Mouse (Mus musculus): ENCODE results near the gene Tapbp. TPM values are rescaled to one million over a fixed set of nuclear protein-coding genes. Genes with fewer than 3 reads are reported as not detected.
"Not testable (repeated sequence)": the region's sequence is repeated elsewhere in the genome, so short reads cannot be mapped to it uniquely, and the experiment has no call there.

Gene Tapbp
- total RNA-seq, 2 experiments from 2014 or later, result 30.7 to 34.3 TPM

DNA sequence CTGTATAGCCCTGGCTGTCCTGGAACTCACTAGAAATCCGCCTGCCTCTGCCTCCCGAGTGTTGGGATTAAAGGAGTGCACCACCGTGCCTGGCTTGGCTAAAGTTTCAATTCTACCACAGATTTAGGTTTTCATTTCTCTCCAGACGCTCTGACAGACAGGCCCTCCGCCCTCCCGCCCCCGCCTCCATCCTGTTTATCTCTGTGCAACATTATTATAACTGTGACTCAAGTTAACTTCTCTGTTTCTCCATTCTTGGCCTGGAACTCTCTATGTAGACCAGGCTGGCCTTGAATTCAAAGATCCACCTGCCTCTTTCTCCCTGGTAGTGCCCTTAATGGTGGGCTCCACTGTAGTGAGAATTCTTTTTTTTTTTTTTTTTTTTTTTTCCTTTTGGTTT is 13.2 kb upstream of the Tapbp start:
- ATAC-seq (replicated peaks; ENCODE audit: low FRiP score, poor library complexity, severe bottlenecking), result no peak

DNA sequence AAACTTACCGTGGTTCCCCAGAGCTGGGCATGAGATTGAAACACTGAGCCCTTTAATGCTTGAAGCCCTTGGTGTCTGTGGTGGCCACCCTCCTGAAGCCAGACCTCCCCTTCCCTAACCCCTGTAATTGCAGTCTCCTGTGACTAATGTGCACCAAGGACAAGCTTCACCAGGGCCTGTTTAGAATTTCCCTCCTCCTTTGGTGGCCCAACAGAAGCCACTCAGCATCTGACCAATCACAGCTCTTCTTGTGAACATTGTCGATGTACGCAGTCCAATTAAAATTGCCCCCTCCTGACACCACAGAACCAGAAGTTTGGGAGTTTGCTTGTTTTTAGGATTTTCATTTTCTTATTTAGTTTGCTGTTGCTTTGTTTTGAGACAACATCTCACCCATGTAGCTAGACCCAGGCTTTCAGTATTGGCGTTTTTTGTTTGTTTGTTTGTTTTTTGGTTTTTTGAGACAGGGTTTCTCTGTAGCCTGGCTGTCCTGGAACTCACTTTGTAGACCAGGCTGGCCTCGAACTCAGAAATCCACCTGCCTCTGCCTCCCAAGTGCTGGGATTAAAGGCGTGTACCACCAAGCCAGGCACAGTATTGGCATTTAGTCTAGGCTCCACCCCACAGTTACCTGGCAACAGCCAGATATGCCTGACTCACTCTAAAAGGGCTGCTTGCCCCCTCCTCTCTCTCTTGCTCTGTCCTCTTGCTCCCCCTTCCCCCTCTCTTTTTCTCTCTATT is 11.6 kb upstream of the Tapbp start:
- ATAC-seq (replicated peaks; ENCODE audit: low FRiP score, poor library complexity, severe bottlenecking), result not testable (repeated sequence)

DNA sequence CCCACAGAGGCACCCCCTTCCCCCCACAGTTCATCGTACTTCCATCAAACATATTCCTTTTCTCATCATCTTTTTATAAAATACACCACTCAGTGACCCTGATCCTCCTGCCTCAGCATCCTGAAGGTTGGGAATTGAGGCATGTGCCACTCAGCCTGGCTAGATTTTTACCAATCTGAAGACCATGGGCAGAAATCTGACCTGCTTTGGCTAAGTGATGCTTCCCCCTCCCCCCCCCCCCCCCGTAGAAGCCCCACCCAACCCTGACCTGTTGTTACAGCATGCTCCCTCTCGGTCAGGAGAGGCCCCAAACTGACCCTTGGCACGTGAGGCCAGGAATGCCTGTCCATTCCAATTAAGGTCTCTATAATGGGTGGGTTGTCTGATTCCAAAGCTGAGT is 10.9 kb upstream of the Tapbp start, which contains the start of gene Platr17:
TSS of gene Platr17 (plus strand) at position 301 of the 400 bp plus-strand sequence.
- ATAC-seq (replicated peaks; ENCODE audit: low FRiP score, poor library complexity, severe bottlenecking), result not testable (repeated sequence)

DNA sequence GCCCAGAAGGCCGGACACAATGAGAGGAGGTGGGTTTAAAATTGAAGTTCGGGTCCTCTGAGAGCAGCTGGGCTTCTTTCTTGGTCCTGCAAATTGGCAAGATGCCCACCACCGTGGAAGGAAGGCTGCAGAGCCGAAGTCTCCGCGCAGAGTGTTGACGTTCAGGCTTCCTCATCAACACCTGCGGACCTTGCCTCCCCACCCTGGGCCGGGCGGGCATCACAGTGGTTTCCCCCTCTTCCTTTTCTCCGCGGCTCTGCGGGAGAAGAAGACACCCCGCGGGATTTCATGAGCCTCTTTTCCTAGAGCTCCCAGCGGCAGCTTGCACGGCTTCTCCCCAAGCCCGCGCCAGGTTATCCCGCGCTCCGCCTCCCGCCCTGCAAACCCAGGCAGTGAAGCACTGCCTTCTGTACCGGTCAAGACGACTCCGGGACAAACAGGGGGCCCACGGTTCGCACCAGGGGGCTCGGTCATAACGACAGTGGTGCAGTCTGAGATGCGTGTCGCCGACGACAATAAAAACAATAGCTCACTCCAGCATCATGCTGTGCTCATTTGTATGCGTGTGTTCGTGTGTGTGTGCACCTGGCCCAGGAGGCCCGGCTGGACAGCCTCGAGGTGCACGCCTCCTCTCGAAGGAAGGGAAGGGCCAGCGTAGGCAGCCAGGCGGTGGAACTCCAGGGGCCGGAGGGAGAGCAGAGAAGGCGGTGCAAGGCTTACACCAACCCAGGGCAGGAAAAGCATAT is 7.2 kb upstream of the Tapbp start:
- peak; percentile 60 for ATAC-seq (replicated peaks; ENCODE audit: low FRiP score, poor library complexity, severe bottlenecking)

DNA sequence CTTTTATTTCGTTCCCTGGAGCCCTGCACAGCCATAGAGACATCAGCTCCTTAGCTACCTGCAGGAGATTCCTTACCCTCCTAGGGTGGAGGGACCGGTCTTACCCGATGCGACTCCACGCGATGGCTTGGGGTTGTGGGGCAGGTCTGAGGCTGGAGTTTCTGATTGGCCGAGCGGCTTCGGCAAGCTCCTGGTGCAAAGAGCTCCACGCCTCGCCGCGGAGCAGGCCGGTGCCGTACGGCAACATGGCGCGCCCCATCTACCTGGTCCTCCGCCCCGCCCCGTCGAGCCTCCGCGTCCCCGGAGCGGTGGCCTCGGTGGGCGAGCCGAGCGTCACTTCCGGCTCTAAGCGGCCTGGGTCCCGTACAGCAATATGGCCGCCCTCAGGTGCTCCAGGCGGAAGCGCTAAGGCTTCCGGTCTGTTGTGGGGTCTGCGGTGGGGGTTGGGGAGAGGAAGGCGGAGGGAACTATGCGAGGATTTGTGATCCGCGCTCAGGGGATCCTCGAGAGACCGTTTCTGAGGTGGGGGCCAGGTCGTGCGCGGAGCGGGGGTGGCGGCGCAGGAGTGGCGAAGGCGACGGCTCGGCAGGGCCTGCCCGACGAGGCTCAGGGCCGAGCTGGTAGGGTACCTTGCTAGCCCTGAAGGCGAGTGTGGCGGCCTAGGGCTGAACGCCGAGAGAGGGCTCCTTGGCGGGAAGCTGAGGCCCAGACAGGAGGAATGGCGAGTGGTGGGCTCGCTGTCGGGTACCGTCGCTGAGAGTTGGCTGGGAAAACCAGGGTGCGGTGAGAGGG is 6.4 kb upstream of the Tapbp start, which contains the start of gene Daxx:
TSS of gene Daxx (plus strand) at position 338 of the 792 bp plus-strand sequence.
- peak; percentile 91 for ATAC-seq (replicated peaks; ENCODE audit: low FRiP score, poor library complexity, severe bottlenecking)

DNA sequence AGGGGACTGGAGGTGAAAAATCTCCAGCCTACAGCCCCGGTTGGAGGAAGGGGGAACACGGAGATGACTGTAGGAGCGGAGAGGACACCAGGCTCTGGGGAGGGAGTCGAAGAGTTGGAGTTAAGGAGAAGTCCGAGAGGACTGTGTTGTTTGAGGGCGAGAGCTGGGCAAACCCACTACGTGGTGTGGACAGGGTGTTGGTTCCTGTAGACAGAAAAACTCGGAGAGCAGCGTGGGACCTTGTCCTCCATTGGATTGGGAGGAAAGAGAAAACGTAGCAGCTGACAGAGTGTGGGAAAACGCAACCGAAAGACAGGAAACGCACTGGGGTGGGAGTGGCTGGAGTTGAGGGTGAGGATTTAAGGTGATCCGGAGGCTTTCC is 5.8 kb upstream of the Tapbp start:
- peak; percentile 20 for ATAC-seq (replicated peaks; ENCODE audit: low FRiP score, poor library complexity, severe bottlenecking)

DNA sequence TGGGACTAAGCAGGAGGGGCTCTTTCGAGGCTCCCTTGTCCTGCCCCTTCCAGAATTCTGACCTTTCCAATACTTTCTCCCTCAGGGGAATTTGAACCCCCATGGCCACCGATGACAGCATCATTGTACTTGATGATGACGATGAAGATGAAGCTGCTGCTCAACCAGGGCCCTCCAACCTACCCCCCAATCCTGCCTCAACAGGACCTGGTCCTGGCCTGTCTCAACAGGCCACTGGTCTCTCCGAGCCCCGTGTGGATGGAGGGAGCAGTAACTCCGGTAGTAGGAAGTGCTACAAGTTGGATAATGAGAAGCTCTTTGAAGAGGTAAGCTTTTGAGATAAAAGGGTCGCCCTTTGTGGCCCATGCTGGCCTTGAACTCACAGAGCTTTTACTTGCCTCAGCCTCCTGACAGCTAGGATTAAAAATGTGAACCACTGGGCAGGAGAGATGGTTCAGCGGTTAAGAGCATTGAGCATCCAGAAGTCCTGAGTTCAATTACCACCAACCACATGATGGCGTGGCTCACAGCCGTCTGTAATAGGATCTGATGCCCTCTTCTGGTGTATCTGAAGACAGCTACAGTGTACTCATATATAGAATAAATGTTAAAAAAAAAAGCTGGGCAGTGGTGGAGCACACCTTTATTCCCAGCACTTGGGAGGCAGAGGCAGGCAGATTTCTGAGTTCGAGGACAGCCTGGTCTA is 5.2 kb upstream of the Tapbp start:
- ATAC-seq (replicated peaks; ENCODE audit: low FRiP score, poor library complexity, severe bottlenecking), result no peak

DNA sequence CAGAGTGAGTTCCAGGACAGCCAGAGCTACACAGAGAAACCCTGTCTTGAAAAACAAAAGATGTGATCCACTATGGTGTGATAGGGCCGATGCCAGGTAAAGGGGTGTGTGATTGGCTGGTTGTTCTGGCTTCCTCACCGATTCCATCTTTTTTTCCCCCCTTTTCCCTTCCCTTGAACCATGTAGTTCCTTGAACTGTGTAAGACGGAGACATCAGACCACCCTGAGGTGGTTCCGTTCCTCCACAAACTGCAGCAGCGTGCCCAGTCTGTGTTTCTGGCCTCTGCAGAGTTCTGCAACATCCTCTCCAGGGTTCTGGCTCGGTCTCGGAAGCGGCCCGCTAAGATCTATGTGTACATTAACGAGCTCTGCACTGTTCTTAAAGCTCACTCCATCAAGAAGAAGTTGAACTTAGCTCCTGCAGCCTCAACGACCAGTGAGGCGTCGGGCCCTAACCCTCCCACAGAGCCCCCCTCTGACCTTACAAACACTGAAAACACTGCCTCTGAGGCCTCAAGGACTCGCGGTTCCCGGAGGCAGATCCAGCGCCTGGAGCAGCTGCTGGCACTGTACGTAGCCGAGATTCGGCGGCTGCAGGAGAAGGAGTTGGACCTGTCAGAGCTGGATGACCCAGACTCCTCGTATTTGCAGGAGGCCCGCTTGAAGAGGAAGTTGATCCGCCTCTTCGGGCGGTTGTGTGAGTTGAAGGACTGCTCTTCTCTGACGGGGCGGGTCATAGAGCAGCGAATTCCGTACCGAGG is 4.5 kb upstream of the Tapbp start:
- no peak for ATAC-seq (replicated peaks; ENCODE audit: low FRiP score, poor library complexity, severe bottlenecking)

DNA sequence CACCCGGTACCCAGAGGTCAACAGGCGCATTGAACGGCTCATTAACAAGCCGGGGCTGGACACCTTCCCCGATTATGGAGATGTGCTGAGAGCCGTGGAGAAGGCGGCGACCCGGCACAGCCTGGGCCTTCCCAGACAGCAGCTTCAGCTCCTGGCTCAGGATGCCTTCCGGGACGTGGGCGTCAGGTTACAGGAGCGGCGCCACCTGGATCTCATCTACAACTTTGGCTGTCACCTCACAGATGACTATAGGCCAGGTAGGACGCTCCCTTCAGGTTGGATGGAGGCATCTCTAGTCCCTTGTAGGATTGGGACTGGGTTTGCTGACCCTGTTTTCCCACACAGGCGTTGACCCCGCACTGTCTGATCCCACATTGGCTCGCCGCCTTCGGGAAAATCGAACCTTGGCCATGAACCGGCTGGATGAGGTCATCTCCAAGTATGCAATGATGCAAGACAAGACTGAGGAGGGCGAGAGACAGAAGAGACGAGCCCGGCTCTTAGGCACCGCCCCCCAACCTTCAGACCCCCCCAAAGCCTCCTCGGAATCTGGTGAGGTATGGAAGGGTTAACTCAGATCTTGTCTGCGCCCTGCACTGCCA is 3.8 kb upstream of the Tapbp start:
- no peak for ATAC-seq (replicated peaks; ENCODE audit: low FRiP score, poor library complexity, severe bottlenecking)

DNA sequence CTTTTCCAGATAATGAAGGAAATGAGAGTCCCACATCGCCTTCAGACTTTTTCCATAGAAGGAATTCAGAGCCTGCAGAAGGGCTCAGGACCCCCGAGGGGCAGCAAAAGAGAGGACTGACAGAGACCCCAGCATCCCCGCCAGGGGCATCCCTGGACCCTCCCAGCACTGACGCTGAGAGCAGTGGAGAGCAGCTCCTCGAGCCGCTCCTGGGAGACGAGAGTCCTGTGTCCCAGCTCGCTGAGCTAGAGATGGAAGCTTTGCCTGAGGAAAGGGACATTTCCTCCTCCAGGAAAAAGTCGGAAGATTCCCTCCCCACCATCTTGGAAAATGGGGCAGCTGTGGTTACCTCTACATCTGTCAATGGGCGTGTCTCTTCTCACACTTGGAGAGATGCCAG is 2.4 kb upstream of the Tapbp start:
- ATAC-seq (replicated peaks; ENCODE audit: low FRiP score, poor library complexity, severe bottlenecking), result no peak

DNA sequence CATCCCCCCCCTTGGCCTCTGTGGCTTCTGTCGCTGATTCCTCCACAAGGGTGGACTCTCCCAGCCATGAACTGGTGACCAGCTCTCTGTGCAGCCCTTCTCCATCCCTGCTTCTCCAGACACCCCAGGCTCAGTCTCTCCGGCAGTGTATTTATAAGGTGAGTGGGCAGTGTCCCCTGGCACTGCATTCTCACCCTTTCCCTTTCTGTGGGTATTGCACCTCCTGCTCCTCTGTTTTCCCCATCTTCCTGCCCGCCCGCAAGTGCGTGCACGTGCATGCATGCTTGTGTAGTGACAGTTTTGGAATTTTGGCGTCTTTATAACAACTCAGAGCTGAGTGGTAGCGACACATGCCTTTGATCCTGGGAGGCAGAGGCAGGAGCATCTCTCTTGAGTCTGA is 1.8 kb upstream of the Tapbp start:
- ATAC-seq (replicated peaks; ENCODE audit: low FRiP score, poor library complexity, severe bottlenecking), result no peak

DNA sequence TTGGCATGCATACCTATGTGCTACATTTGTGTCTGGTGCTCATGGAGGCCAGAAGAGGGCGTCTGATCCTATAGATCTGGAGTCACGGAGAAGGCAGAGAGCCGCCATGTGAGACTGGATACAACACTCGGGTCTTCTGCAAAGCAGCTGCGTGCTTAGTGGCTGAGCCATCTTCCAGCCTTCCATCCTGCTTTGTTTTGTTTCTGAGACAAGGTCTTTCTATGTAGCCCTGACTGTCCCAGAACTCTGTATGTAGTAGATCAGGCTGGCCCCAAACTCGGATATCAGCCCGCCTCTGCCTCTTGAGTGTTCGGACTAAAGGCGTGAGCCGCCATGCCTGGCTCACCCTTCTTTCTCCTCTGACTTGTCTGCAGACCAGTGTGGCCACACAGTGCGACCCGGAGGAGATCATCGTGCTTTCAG is 719 bp upstream of the Tapbp start:
- no peak for ATAC-seq (replicated peaks; ENCODE audit: low FRiP score, poor library complexity, severe bottlenecking)

DNA sequence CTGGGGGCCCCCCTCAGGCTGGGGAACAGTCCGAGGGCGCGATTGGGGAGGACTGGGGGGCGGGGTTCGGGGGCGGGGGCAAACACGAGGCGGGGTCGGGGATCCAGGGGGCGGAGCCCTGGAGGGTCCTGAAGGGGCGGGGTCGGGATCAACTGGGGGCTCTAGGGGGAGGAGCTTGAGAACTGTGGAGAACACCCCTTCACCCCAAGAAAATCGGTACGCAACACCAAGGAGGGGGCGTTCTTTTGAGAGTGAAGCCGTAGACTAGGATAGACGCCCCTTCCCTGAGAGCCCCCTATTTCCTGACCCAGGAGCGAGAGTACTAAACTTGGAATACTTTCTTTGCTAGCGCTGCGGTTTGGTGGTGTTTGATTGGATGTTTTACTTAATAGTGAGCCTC is 595 bp downstream of the Tapbp start:
- ATAC-seq (replicated peaks; ENCODE audit: low FRiP score, poor library complexity, severe bottlenecking), result no peak

DNA sequence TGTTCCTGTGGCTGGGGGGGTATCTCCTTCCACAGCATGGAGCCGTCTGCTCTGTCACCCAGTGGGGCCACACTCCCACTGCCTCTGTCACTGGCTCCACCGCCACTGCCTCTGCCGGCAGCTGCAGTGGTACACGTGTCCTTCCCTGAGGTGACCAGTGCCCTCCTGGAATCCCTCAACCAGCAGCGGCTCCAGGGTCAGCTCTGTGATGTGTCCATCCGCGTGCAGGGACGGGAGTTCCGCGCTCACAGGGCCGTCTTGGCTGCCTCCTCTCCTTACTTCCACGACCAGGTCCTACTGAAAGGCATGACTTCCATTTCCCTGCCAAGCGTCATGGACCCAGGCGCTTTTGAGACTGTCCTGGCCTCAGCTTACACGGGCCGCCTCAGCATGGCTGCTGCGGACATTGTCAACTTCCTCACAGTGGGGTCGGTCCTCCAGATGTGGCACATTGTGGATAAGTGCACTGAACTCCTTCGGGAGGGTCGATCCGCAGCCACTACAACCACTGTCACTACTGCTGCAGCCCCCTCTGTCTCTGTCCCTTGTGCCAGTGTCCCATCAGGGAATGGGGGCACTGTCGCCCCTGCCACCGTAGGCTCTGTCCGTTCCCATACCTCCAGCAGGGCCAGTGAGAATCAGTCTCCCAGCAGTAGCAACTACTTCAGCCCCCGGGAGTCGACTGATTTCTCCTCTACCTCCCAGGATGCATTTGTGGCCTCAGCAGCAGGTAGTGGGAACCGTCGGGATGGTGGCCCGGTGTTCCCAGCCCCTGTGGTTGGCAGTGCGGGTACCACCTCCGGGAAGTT is 1.4 kb downstream of the Tapbp start:
- no peak for ATAC-seq (replicated peaks; ENCODE audit: low FRiP score, poor library complexity, severe bottlenecking)

DNA sequence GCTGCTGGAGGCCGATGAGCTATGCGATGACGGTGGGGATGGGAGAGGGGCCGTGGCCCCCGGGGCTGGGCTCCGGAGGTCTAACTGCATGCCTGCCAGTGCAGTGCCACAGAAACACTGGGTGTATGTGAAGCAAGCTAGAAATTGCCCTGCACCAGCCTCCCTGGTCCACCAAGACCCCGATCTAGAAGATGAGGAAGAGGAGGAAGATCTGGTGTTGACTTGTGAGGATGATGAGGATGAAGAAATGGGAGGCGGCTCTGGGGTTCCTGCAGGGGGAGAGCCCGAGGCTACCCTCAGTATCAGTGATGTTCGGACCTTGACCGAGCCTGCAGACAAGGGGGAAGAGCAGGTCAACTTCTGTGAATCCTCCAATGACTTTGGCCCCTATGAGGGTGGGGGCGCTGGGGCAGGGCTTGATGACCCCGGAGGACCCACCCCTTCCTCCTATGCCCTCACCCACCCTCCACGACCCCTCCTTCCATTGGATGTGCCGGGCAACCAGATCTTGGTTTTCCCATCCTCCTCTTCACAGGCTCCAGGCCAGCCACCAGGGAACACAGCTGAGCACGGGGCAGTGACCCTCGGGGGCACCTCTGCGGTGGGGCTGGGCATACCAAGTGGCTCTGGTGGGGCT is 2.1 kb downstream of the Tapbp start:
- no peak for ATAC-seq (replicated peaks; ENCODE audit: low FRiP score, poor library complexity, severe bottlenecking)

DNA sequence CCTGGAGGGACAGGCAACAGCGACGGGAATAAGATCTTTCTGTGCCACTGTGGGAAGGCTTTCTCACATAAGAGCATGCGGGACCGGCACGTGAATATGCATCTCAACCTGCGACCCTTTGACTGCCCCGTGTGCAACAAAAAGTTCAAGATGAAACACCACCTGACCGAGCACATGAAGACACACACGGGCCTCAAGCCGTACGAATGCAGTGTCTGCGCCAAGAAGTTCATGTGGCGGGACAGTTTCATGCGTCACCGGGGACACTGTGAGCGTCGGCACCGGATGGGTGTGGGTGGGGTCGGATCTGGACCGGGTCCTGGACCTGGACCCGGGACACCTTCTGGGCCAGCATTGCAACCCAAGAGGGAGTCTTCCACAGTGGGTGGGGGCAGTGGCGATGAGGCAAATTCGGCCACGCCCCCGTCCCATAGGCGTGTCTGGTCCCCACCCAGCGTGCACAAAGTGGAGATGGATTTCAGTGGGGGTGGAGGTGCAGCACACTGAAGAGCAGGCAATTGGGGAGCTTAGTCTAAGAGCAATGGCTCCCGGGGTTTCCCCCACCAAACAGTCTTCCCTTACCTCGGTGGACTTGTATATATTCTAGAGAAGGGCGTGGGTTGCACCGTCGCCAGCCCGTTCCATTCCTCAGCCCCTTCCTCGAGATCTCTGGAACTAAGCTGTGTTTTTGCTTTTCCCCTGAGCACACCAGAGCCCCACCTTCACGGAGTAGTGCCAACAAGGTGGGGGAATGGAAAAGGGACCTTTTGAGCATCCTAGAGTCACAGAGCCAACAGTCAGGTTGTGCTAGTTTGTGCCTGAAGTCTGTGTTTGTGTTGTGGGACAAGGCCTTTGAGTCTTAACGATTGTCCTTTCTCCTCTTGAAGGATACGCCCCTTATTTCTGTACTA is 2.8 kb downstream of the Tapbp start:
- peak; percentile 6; the same call in 1 of the 2 replicates for ATAC-seq (replicated peaks; ENCODE audit: low FRiP score, poor library complexity, severe bottlenecking)
